Mouse (Mus musculus) lung, postnatal 0 days (tissue): ENCODE measurements around the gene Bcl2l2. TPM values are rescaled to one million over a fixed set of nuclear protein-coding genes. Genes with fewer than 3 reads are reported as not detected.

ENCODE experiments used
- ATAC-seq: fragments of 200-750 bp; cut with Nextera tagmentation; 2 replicates; pipeline ENCODE4 v1.8.0; 2017; ENCODE audit warnings: moderate library complexity
- DNase-seq: peaks from one replicate; pipeline ENCODE4 v3.0.0-alpha.2; 2016; ENCODE audit warnings: low spot score
- H3K27ac ChIP-seq: fragments of 300-500 bp; sonication (generic); 2 replicates; pipeline ENCODE4 v1.5.1; 2014; ENCODE audit warnings: antibody characterized with exemption, mild to moderate bottlenecking, low read length, mixed read lengths
- H3K27me3 ChIP-seq: fragments of 300-500 bp; sonication (generic); replicated peaks from 2 replicates; pipeline ENCODE4 v1.6.1; 2014; ENCODE audit warnings: low read length, mixed read lengths; ENCODE audit not compliant: insufficient read depth
- H3K36me3 ChIP-seq: fragments of 300-500 bp; sonication (generic); 2 replicates; pipeline ENCODE4 v1.6.1; 2014; ENCODE audit warnings: low read length, mixed read lengths; ENCODE audit not compliant: insufficient read depth
- H3K4me1 ChIP-seq: fragments of 300-500 bp; sonication (generic); 2 replicates; pipeline ENCODE4 v1.6.1; 2014; ENCODE audit warnings: antibody characterized with exemption, low read depth, low read length, mixed read lengths; ENCODE audit not compliant: insufficient read depth
- H3K4me2 ChIP-seq: fragments of 300-500 bp; sonication (generic); replicated peaks from 2 replicates; pipeline ENCODE4 v1.6.1; 2014; ENCODE audit warnings: low read depth, mild to moderate bottlenecking, low read length, moderate library complexity, mixed read lengths
- H3K4me3 ChIP-seq: fragments of 300-500 bp; sonication (generic); 2 replicates; pipeline ENCODE4 v1.5.1; 2014; ENCODE audit warnings: low read depth, low read length
- H3K9ac ChIP-seq: fragments of 300-500 bp; sonication (generic); replicated peaks from 2 replicates; pipeline ENCODE4 v1.6.1; 2014; ENCODE audit warnings: low read depth, mild to moderate bottlenecking
- H3K9me3 ChIP-seq: fragments of 300-500 bp; sonication (generic); 2 replicates; pipeline ENCODE4 v1.6.1; 2016; ENCODE audit warnings: low read length, mixed read lengths
- CTCF ChIP-seq: IDR thresholded peaks from 2 replicates; pipeline ENCODE4 v1.5.1; 2016; ENCODE audit warnings: antibody characterized with exemption, mild to moderate bottlenecking
- EP300 ChIP-seq: IDR thresholded peaks from 2 replicates; pipeline ENCODE4 v1.6.1; 2016; ENCODE audit warnings: antibody characterized with exemption, mild to moderate bottlenecking, control low read depth
- WGBS: fragments of 180-500 bp; shearing (Covaris S2); extraction: QIAGEN DNeasy Blood & Tissue Kit; methylation state at CpG from one replicate; pipeline ENCODE4 v1.1.7; 2014; 5-methylcytosine and 5-hydroxymethylcytosine counted together
- polyA plus RNA-seq: library from polyadenylated mRNA; unstranded; fragments of >200 nt; fragmentation: Nextera tagmentation; extraction: Ambion mirVana; gene quantifications from 2 replicates; pipeline ENCODE4 v1.2.1, GENCODE M21; 2015

Gene Bcl2l2
- polyA plus RNA-seq, 1 experiment from 2014 or later = 6.1 TPM

- WGBS = under 1% methylated on average over 33 of the region's 56 CpGs
- H3K9ac ChIP-seq = peak overlapping the region; percentile 66
- peak overlapping the region; percentile 88 for H3K4me2 ChIP-seq
- DNase-seq (peak; percentile 97), ATAC-seq (peak; percentile 100)
- TF ChIP-seq EP300 (no peak), CTCF (peak; percentile 39)
- H3K27ac ChIP-seq = peak overlapping the region; percentile 82
- H3K36me3 ChIP-seq = no peaks in the 10 kb centered on the region
- H3K4me3 ChIP-seq = peak overlapping the region; percentile 76
- no peaks in the 10 kb centered on the region for H3K9me3 ChIP-seq
- peaks cover 3% of the 10 kb centered on the region; the same call in 1 of the 2 replicates for H3K4me1 ChIP-seq
- no peaks in the 10 kb centered on the region for H3K27me3 ChIP-seq
Measured at GRCm38 (mm10) chr14:54863501-54864312, 19.5 kb upstream of the Bcl2l2 start.

- H3K4me3 ChIP-seq = peak overlapping the region; percentile 76
Measured at GRCm38 (mm10) chr14:54864313-54865036, 18.7 kb upstream of the Bcl2l2 start.

DNA sequence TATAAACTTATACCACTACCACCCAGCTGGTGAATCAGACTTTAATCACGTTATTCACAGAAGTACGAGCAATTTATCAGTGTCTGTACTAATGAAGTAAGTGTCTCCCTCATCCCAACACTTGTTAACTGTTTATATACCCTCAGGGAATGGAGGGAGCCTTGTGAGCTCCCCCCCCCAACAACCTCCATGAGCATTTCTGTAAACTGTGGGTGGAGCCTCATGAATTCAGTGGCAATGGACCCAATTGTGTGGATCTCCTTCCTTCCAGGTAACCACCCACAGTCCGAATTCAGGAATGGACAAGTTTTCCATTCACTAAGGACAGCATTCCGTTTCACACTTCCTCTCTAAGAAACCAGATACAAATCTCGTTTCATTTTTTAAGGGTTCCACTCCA is 17.6 kb upstream of the Bcl2l2 start:
- DNase-seq (no peak), ATAC-seq (no peak)
- 67% methylated on average over 5 of the region's 5 CpGs for WGBS
- no peak overlapping the region for H3K27ac ChIP-seq
- H3K4me1 ChIP-seq = peaks cover 3% of the 10 kb centered on the region; the same call in 1 of the 2 replicates
- no peak overlapping the region for H3K4me3 ChIP-seq
- no peaks in the 10 kb centered on the region for H3K36me3 ChIP-seq
- H3K4me2 ChIP-seq = no peak overlapping the region
- no peaks in the 10 kb centered on the region for H3K27me3 ChIP-seq
- H3K9me3 ChIP-seq = no peaks in the 10 kb centered on the region
- no peak overlapping the region for H3K9ac ChIP-seq
- TF ChIP-seq EP300 (no peak), CTCF (no peak)

More at GRCm38 (mm10) chr14:54864313-54865036, 18.7 kb upstream of the Bcl2l2 start:
- H3K27ac ChIP-seq = peak overlapping the region; percentile 82
- H3K4me1 ChIP-seq = peaks cover 3% of the 10 kb centered on the region; the same call in 1 of the 2 replicates
- no peaks in the 10 kb centered on the region for H3K36me3 ChIP-seq
- 14% methylated on average over 21 of the region's 21 CpGs for WGBS
- DNase-seq (peak; percentile 49), ATAC-seq (peak; percentile 7; the same call in 1 of the 2 replicates)
- H3K4me2 ChIP-seq = peak overlapping the region; percentile 88
- H3K9ac ChIP-seq = peak overlapping the region; percentile 66; the same call in 1 of the 2 replicates
- H3K27me3 ChIP-seq = no peaks in the 10 kb centered on the region
- no peaks in the 10 kb centered on the region for H3K9me3 ChIP-seq
- no peak for TF ChIP-seq EP300
- TF ChIP-seq CTCF = no peak

DNA sequence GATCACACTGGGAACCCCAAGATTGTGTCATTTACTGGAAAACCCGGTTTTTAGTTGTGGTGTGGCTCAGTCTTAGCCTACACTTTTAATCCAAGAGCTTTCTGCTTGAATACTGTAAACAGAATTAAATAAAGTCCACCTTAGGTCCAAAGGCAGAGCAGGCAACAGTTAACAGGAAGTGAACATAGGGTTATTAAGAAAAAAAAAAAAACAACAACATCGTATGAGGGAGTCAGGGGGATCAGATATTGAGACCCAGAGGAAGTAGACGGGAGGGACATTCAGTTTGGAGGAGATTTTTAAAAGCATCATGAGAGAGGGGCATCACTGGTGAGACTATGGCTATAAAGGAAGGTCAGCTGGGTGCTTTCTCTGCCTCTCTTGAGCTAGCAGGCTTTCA is 16.9 kb upstream of the Bcl2l2 start:
- Histone ChIP-seq H3K9ac (no peak overlapping the region), H3K27ac (no peak overlapping the region), H3K4me2 (no peak overlapping the region), H3K4me3 (no peak overlapping the region), H3K36me3 (no peaks in the 10 kb centered on the region), H3K4me1 (peaks cover 3% of the 10 kb centered on the region; the same call in 1 of the 2 replicates), H3K27me3 (no peaks in the 10 kb centered on the region), H3K9me3 (no peaks in the 10 kb centered on the region)
- no peak for DNase-seq
- ATAC-seq = no peak
- WGBS = 51% methylated on average over 3 of the region's 3 CpGs
- TF ChIP-seq EP300 (no peak), CTCF (no peak)

DNA sequence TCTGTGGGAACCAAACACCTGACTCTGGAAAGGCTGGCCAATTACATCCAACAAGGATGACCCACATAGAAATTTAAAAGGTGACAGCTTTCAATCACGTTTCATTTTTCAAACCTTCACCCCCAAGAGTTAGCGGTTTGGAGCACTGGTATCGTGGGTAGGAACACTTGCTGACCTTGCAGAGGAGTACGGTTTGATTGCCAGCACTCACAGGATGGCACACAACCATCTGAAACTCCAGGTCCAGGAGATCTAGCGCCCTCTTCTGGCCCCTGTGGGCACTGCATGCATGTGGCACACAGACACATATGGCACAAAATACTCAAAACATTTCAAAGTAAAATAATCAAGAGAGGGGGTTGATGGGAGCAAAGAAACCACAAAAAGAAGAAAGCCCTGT is 16.2 kb upstream of the Bcl2l2 start:
- TF ChIP-seq EP300 (no peak), CTCF (peak; percentile 57)
- Histone ChIP-seq H3K4me3 (no peak overlapping the region), H3K27me3 (no peaks in the 10 kb centered on the region), H3K4me1 (peaks cover 3% of the 10 kb centered on the region; the same call in 1 of the 2 replicates), H3K4me2 (no peak overlapping the region), H3K9me3 (no peaks in the 10 kb centered on the region), H3K36me3 (no peaks in the 10 kb centered on the region), H3K9ac (no peak overlapping the region), H3K27ac (no peak overlapping the region)
- DNase-seq (no peak), ATAC-seq (no peak)
- 56% methylated on average over 5 of the region's 5 CpGs for WGBS

DNA sequence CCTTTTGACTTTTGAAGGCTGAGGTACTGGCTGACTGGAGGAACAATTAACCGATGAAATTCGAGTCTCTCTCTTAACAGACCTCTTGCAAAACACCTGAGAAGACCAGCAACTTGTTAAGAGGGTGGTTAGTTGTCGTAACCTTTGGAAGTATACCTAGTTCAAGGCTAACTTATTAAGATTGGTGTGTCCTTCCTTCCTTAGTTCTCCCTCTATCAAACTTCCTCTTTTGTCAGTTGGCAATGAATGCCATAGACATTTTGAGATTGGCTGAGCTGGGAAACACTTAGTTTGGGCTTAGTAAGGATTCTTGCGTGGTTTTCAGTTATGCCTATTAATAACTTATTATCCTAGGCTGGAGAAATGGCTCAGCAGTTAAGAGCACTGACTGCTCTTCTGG is 15.2 kb upstream of the Bcl2l2 start:
- H3K4me1 ChIP-seq = peaks cover 3% of the 10 kb centered on the region; the same call in 1 of the 2 replicates
- no peak overlapping the region for H3K27ac ChIP-seq
- no peaks in the 10 kb centered on the region for H3K27me3 ChIP-seq
- no peak overlapping the region for H3K9ac ChIP-seq
- no peak overlapping the region for H3K4me3 ChIP-seq
- no peak for ATAC-seq
- TF ChIP-seq CTCF (no peak), EP300 (no peak)
- H3K9me3 ChIP-seq = no peaks in the 10 kb centered on the region
- H3K36me3 ChIP-seq = no peaks in the 10 kb centered on the region
- WGBS = 69% methylated on average over 4 of the region's 4 CpGs
- DNase-seq = no peak
- H3K4me2 ChIP-seq = no peak overlapping the region
